Mouse (Mus musculus): ENCODE data around the gene Twf2. TPM values are rescaled to one million over a fixed set of nuclear protein-coding genes. Genes with fewer than 3 reads are reported as not detected.

Gene Twf2
- polyA plus RNA-seq, 1 experiment from 2014 or later = 59.5 TPM

DNA sequence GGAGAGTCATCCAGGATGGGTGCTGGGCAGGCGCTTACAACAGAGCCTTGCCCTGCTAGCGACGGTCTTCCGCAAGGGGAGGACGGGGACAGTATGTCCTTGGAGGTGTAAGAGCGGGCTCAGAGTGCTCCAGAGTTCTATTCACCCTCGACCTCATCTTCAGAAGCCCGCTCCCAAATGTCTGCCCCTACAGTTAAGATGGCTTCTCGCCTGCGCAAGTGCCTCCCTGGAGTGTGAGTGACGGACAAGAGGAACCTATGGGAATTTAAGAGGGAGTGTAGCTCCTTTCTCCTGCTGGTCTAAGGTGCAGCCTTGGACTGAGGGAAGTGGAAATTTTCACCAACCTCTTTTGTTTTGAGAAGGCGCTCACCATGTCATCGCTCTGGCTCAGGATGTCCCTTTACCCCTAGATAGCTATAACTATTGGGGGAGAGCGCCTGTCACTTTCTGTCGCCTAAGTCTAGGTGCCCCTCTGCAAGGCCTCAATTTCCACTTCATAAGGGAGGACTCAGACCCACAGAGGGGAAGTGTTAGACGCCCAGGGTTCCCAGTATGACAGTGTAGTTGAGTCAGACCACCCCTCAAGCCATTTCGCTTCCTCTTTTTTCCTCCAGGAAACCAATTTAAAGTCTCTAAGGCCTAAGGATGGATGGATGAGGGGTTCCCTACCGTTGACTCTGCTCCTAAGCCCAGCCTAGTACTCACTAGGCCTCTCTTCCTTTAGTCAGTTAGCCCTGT is 3.2 kb upstream of the Twf2 start, which contains the start of gene Ppm1m:
Gene Ppm1m, minus strand, starts transcription at position 212 of the 738 bp plus-strand sequence.
- Histone ChIP-seq H3K9me3 (ENCODE audit: control insufficient read depth, low read length) (no peaks in the 10 kb centered on the region), H3K4me3 (ENCODE audit: low read depth, low read length) (peak within 1 kb of the TSS; percentile 62), H3K4me2 (ENCODE audit: low read length) (peak within 1 kb of the TSS; percentile 70), H3K36me3 (ENCODE audit: control insufficient read depth, insufficient read depth, low read length) (peaks cover 14% of the 10 kb centered on the region), H3K4me1 (replicated peaks; ENCODE audit: control insufficient read depth, insufficient read depth, low read length) (peaks cover 29% of the 10 kb centered on the region), H3K9ac (ENCODE audit: low read length) (peak within 1 kb of the TSS; percentile 66), H3K27me3 (replicated peaks; ENCODE audit: control insufficient read depth, insufficient read depth, low read length) (no peaks in the 10 kb centered on the region), H3K27ac (ENCODE audit: low read depth) (peak within 1 kb of the TSS; percentile 27; the same call in 1 of the 2 replicates)
- DNase-seq (ENCODE audit: low spot score) (no peak), ATAC-seq (replicated peaks; ENCODE audit: low FRiP score, low TSS enrichment, low read depth) (no peak; the same call in 1 of the 2 replicates)
- 46% methylated on average over 18 of the region's 18 CpGs for WGBS

DNA sequence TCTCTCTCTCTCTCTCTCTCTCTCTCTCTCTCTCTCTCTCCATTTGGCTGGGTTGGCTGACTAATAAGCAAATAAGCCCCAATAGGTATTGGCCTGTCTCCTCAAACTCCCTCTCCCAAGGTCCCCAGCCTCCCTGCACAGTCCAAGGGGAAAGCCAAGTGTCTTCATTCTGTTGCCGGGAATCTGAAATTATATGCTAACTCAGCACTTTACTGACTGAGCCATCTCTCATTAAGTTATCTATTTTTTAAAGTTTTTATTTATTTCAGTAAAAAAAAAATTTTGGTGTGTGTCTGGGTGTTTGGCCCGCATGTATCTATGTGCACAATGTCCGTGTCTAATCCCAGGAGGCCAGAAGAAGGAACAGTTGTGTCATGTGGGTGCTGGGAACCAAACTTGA is 1.0 kb upstream of the Twf2 start:
- Histone ChIP-seq H3K36me3 (ENCODE audit: control insufficient read depth, insufficient read depth, low read length) (peaks cover 3% of the 10 kb centered on the region; the same call in 1 of the 2 replicates), H3K27ac (ENCODE audit: low read depth) (no peak overlapping the region), H3K4me3 (ENCODE audit: low read depth, low read length) (0 out of 2 replicates have a peak overlapping the region, but pooled peaks have one; percentile 63), H3K4me2 (ENCODE audit: low read length) (peak overlapping the region; percentile 66), H3K4me1 (replicated peaks; ENCODE audit: control insufficient read depth, insufficient read depth, low read length) (peaks cover 29% of the 10 kb centered on the region), H3K27me3 (replicated peaks; ENCODE audit: control insufficient read depth, insufficient read depth, low read length) (no peaks in the 10 kb centered on the region), H3K9ac (ENCODE audit: low read length) (no peak overlapping the region), H3K9me3 (ENCODE audit: control insufficient read depth, low read length) (no peaks in the 10 kb centered on the region)
- WGBS = 84% methylated on average over 3 of the region's 3 CpGs
- DNase-seq (ENCODE audit: low spot score) (no peak), ATAC-seq (replicated peaks; ENCODE audit: low FRiP score, low TSS enrichment, low read depth) (no peak)

DNA sequence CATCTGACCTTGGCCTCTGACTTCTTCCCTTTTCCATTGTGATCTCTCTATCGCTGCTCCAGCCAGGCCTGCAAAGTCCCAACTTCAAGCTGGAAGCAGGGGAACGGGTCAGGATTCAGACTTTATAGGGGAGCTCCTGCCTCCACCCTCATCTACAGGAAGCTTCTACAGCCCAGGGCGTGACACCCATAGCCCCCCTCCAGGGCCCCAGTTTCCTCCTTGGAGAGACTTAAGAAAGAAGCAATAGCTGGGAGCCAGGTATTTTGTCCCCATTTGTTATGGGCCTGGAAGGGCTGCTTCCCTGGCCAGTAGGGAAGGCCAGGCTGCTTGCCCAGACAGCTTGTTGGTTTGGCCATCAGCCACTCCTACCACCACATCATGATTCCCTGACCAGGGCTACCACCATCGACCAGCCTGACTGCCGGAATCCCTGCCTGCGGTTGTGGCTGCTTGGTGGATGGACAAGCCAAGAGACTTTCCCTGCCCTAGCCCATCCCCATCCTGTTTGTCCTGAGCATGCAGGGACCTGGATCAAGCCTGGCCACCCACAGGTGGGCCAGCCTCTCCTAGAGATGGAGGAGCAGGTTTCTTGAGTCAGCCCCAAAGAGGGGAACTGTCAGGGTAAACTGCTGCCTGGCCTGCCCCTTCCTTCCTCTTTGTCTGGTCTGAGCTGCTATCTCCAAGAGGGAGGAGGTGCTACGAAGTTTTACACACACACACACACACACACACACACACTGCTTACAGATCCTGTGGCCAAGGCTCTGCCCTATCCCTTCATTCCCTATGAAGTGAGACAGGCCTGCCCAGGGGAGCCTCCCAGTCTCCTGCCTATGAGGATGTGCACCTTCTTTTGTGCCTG is 1.3 kb downstream of the Twf2 start:
- Histone ChIP-seq H3K9me3 (ENCODE audit: control insufficient read depth, low read length) (no peaks in the 10 kb centered on the region), H3K27me3 (replicated peaks; ENCODE audit: control insufficient read depth, insufficient read depth, low read length) (no peaks in the 10 kb centered on the region), H3K4me1 (replicated peaks; ENCODE audit: control insufficient read depth, insufficient read depth, low read length) (peaks cover 24% of the 10 kb centered on the region), H3K27ac (ENCODE audit: low read depth) (no peak overlapping the region), H3K4me3 (ENCODE audit: low read depth, low read length) (peak overlapping the region; percentile 63; the same call in 1 of the 2 replicates), H3K9ac (ENCODE audit: low read length) (peak overlapping the region; percentile 1; the same call in 1 of the 2 replicates), H3K36me3 (ENCODE audit: control insufficient read depth, insufficient read depth, low read length) (peaks cover 16% of the 10 kb centered on the region), H3K4me2 (ENCODE audit: low read length) (peak overlapping the region; percentile 66)
- WGBS = 65% methylated on average over 7 of the region's 7 CpGs
- ATAC-seq (replicated peaks; ENCODE audit: low FRiP score, low TSS enrichment, low read depth) (no peak), DNase-seq (ENCODE audit: low spot score) (no peak)

DNA sequence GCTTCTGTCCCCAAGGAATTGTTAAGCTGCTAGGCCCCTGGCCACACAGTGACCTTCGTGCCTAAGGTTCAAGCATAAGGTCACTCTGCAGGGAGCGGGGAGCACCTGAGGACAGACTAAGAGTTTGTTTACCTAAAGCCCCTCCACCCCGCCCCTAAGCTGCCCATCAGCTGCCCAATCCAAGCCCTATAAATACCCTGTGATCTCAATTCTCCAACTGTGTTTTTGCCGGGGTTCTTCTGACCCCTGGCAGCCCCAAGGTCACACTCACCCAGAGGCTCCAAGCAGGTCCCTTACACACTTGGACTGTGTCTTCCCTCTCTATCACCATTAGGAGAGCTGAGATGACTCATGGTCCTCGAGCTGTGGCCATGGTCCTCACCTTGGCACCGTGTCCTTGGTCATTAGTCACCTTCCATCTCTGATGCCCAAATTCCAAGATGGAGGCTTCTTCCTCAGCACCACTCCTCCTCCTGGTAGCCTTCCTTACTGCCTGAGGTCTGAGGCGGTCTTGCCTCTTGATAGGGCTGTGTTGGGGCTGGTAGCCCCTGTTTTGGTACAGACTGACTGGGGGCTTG is 2.9 kb downstream of the Twf2 start:
- peaks cover 18% of the 10 kb centered on the region for H3K4me1 ChIP-seq (replicated peaks; ENCODE audit: control insufficient read depth, insufficient read depth, low read length)
- H3K36me3 ChIP-seq (ENCODE audit: control insufficient read depth, insufficient read depth, low read length) = peaks cover 24% of the 10 kb centered on the region
- no peak overlapping the region for H3K4me3 ChIP-seq (ENCODE audit: low read depth, low read length)
- ATAC-seq (replicated peaks; ENCODE audit: low FRiP score, low TSS enrichment, low read depth) = no peak
- H3K27me3 ChIP-seq (replicated peaks; ENCODE audit: control insufficient read depth, insufficient read depth, low read length) = no peaks in the 10 kb centered on the region
- no peak overlapping the region for H3K27ac ChIP-seq (ENCODE audit: low read depth)
- no peak overlapping the region for H3K4me2 ChIP-seq (ENCODE audit: low read length)
- H3K9ac ChIP-seq (ENCODE audit: low read length) = no peak overlapping the region
- DNase-seq (ENCODE audit: low spot score) = no peak
- no peaks in the 10 kb centered on the region for H3K9me3 ChIP-seq (ENCODE audit: control insufficient read depth, low read length)
- 68% methylated on average over 7 of the region's 7 CpGs for WGBS

DNA sequence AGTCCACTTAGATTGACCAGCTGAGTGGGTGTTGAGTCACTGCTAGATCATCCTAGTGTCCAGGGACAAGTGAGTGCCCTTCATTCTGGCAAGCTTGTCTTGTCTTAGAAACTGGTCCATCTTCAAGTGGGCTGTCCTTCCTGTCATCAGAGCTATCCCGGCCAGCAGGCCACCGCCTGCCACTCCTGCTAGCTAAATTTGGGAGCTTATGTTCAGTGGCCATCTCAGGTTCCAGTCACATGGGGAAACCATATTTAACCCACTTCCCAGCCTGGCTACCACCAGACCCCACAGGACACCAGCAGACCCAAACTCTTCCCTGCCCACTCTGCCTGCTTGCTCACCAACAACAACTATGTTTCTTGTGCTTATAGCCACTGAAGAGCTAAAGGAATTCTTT is 3.6 kb downstream of the Twf2 start:
- DNase-seq (ENCODE audit: low spot score) (no peak), ATAC-seq (replicated peaks; ENCODE audit: low FRiP score, low TSS enrichment, low read depth) (no peak)
- Histone ChIP-seq H3K27me3 (replicated peaks; ENCODE audit: control insufficient read depth, insufficient read depth, low read length) (no peaks in the 10 kb centered on the region), H3K36me3 (ENCODE audit: control insufficient read depth, insufficient read depth, low read length) (peaks cover 24% of the 10 kb centered on the region), H3K4me2 (ENCODE audit: low read length) (no peak overlapping the region), H3K9me3 (ENCODE audit: control insufficient read depth, low read length) (no peaks in the 10 kb centered on the region), H3K9ac (ENCODE audit: low read length) (no peak overlapping the region), H3K27ac (ENCODE audit: low read depth) (no peak overlapping the region), H3K4me1 (replicated peaks; ENCODE audit: control insufficient read depth, insufficient read depth, low read length) (peaks cover 18% of the 10 kb centered on the region), H3K4me3 (ENCODE audit: low read depth, low read length) (no peak overlapping the region)
- WGBS = 71% methylated on average over 2 of the region's 2 CpGs

DNA sequence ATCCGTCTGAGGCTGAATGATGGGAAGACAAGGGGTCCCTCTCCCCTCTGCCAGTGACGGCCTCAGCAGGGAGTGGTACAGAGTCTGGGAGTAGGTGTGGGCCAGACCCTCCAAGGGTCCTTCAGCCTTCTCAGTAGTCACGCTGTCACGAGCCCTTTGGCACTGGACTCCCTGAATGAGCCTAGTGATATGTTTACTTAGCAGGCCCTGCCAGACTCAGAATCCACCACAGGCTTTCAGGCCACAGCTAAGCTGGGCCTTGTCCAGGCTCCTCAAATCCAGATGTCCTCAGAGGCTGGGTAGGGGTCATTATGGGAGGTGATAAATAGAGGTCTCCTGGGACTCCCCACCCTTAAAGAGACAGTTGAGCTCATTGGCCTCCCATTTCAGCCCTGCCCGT is 5.3 kb downstream of the Twf2 start:
- DNase-seq (ENCODE audit: low spot score) = no peak
- H3K4me2 ChIP-seq (ENCODE audit: low read length) = no peak overlapping the region
- WGBS = 87% methylated on average over 5 of the region's 5 CpGs
- H3K27me3 ChIP-seq (replicated peaks; ENCODE audit: control insufficient read depth, insufficient read depth, low read length) = no peaks in the 10 kb centered on the region
- peaks cover 13% of the 10 kb centered on the region for H3K4me1 ChIP-seq (replicated peaks; ENCODE audit: control insufficient read depth, insufficient read depth, low read length)
- H3K27ac ChIP-seq (ENCODE audit: low read depth) = no peak overlapping the region
- no peaks in the 10 kb centered on the region for H3K9me3 ChIP-seq (ENCODE audit: control insufficient read depth, low read length)
- H3K4me3 ChIP-seq (ENCODE audit: low read depth, low read length) = no peak overlapping the region
- no peak for ATAC-seq (replicated peaks; ENCODE audit: low FRiP score, low TSS enrichment, low read depth)
- H3K36me3 ChIP-seq (ENCODE audit: control insufficient read depth, insufficient read depth, low read length) = peaks cover 32% of the 10 kb centered on the region
- no peak overlapping the region for H3K9ac ChIP-seq (ENCODE audit: low read length)

DNA sequence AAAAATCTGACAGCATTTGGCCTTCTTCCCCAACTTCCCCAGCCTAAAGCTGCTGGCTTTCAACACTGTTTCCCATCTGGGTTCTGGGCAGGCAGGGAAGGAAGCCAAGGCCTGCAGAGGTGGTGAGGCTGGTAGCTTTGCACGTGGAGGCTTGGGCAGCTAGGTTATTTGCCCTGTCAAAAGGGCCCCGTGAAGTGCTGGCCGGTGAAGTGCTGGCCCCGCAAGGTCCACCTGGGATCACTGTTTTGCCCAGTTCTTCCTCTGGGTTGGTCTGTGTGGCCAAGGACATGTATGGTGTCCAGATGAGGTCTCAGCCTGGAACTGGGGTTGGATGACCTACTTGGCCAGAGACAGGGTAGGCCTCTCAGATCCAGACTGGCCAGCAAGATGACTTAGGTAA is 7.0 kb downstream of the Twf2 start:
- Histone ChIP-seq H3K4me3 (ENCODE audit: low read depth, low read length) (no peak overlapping the region), H3K27ac (ENCODE audit: low read depth) (no peak overlapping the region), H3K9ac (ENCODE audit: low read length) (no peak overlapping the region), H3K36me3 (ENCODE audit: control insufficient read depth, insufficient read depth, low read length) (peaks cover 50% of the 10 kb centered on the region), H3K4me2 (ENCODE audit: low read length) (no peak overlapping the region), H3K9me3 (ENCODE audit: control insufficient read depth, low read length) (no peaks in the 10 kb centered on the region), H3K4me1 (replicated peaks; ENCODE audit: control insufficient read depth, insufficient read depth, low read length) (no peaks in the 10 kb centered on the region; the same call in 1 of the 2 replicates), H3K27me3 (replicated peaks; ENCODE audit: control insufficient read depth, insufficient read depth, low read length) (no peaks in the 10 kb centered on the region)
- no peak for DNase-seq (ENCODE audit: low spot score)
- ATAC-seq (replicated peaks; ENCODE audit: low FRiP score, low TSS enrichment, low read depth) = no peak
- 94% methylated on average over 4 of the region's 4 CpGs for WGBS

DNA sequence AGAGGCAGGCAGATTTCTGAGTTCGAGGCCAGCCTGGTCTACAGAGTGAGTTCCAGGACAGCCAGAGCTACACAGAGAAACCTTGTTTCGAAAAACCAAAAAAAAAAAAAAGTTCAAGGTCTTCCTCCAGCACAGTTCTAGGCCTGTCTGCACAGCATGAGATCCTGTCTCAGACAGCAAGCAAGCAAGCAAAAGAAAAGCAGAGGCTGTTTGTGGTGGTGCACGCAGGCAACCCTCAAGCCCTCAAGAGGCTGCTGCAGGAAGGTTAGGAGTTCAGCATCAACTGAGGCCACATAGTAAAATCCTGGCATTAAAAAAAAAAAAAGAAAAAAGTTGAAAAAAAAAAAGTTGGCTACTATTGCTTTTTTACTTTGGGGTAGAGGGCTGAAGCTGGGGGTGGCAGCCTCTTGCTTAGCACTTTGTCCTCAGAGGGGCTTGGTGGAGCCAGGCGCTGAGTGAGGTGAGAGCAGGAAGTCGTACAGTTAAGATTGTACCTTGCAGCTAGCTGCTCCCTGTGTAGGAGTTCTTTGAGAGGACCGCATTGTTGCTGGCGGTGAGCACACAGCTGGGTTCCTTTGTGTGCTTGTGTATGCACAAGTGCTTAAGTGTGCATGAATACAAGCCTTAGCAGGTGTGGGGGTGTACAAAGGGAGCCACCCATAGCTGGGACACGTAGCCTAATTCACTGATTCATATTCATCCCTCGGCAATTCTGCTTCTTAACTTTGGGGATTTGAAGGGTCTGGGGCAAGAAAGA is 8.1 kb downstream of the Twf2 start:
- Histone ChIP-seq H3K27me3 (replicated peaks; ENCODE audit: control insufficient read depth, insufficient read depth, low read length) (no peaks in the 10 kb centered on the region), H3K4me3 (ENCODE audit: low read depth, low read length) (no peak overlapping the region), H3K9ac (ENCODE audit: low read length) (no peak overlapping the region), H3K36me3 (ENCODE audit: control insufficient read depth, insufficient read depth, low read length) (peaks cover 57% of the 10 kb centered on the region), H3K9me3 (ENCODE audit: control insufficient read depth, low read length) (no peaks in the 10 kb centered on the region), H3K27ac (ENCODE audit: low read depth) (no peak overlapping the region), H3K4me2 (ENCODE audit: low read length) (peak overlapping the region; percentile 31), H3K4me1 (replicated peaks; ENCODE audit: control insufficient read depth, insufficient read depth, low read length) (no peaks in the 10 kb centered on the region; the same call in 1 of the 2 replicates)
- 68% methylated on average over 9 of the region's 9 CpGs for WGBS
- ATAC-seq (replicated peaks; ENCODE audit: low FRiP score, low TSS enrichment, low read depth) = no peak
- DNase-seq (ENCODE audit: low spot score) = no peak
